Mouse (Mus musculus) heart, postnatal 0 days (tissue): Measurements from ENCODE around the gene Gab2. TPM values are rescaled to one million over a fixed set of nuclear protein-coding genes. Genes with fewer than 3 reads are reported as not detected.

ENCODE experiments used
- ATAC-seq: fragments of 200-750 bp; cut with Nextera tagmentation; 2 replicates; pipeline ENCODE4 v1.8.0; 2017; ENCODE audit warnings: low read depth, moderate number of reproducible peaks, moderate library complexity; ENCODE audit not compliant: insufficient read depth
- DNase-seq: peaks from one replicate; pipeline ENCODE4 v3.0.0-alpha.2; 2016; ENCODE audit warnings: low spot score
- H3K27ac ChIP-seq: fragments of 300-500 bp; sonication (generic); 2 replicates; pipeline ENCODE4 v1.5.1; 2014; ENCODE audit warnings: low read depth, mild to moderate bottlenecking
- H3K27me3 ChIP-seq: fragments of 300-500 bp; sonication (generic); 2 replicates; pipeline ENCODE4 v1.6.1; 2014; ENCODE audit warnings: low read length, mixed read lengths; ENCODE audit not compliant: control insufficient read depth, insufficient read depth
- H3K36me3 ChIP-seq: fragments of 300-500 bp; sonication (generic); replicated peaks from 2 replicates; pipeline ENCODE4 v1.6.1; 2014; ENCODE audit warnings: low read length, mixed read lengths; ENCODE audit not compliant: control insufficient read depth, insufficient read depth
- H3K4me1 ChIP-seq: fragments of 300-500 bp; sonication (generic); 2 replicates; pipeline ENCODE4 v1.6.1; 2014; ENCODE audit warnings: antibody characterized with exemption; ENCODE audit not compliant: control insufficient read depth, insufficient read depth
- H3K4me2 ChIP-seq: fragments of 300-500 bp; sonication (generic); 2 replicates; pipeline ENCODE4 v1.6.1; 2014; ENCODE audit warnings: low read depth, mild to moderate bottlenecking, low read length, moderate library complexity
- H3K4me3 ChIP-seq: fragments of 300-500 bp; sonication (generic); 2 replicates; pipeline ENCODE4 v1.5.1; 2014; ENCODE audit warnings: low read depth, low read length
- H3K9ac ChIP-seq: fragments of 300-500 bp; sonication (generic); replicated peaks from 2 replicates; pipeline ENCODE4 v1.6.1; 2014; ENCODE audit warnings: low read depth, low read length, mixed read lengths
- H3K9me3 ChIP-seq: fragments of 300-500 bp; sonication (generic); replicated peaks from 2 replicates; pipeline ENCODE4 v1.6.1; 2016; ENCODE audit warnings: low read length; ENCODE audit not compliant: control insufficient read depth
- CTCF ChIP-seq: IDR thresholded peaks from 2 replicates; pipeline ENCODE4 v1.5.1; 2016; ENCODE audit warnings: antibody characterized with exemption, control low read depth, low read depth
- EP300 ChIP-seq: IDR thresholded peaks from 2 replicates; pipeline ENCODE4 v1.6.1; 2016; ENCODE audit warnings: antibody characterized with exemption, low read depth
- WGBS: fragments of 180-500 bp; shearing (Covaris S2); extraction: QIAGEN DNeasy Blood & Tissue Kit; methylation state at CpG from one replicate; pipeline ENCODE4 v1.1.7; 2014; 5-methylcytosine and 5-hydroxymethylcytosine counted together
- polyA plus RNA-seq: library from polyadenylated mRNA; unstranded; fragments of >200 nt; fragmentation: Nextera tagmentation; extraction: Ambion mirVana; gene quantifications from 2 replicates; pipeline ENCODE4 v1.2.1, GENCODE M21; 2015
- total RNA-seq: library from RNA; depleted of rRNA; stranded (reverse); fragments of >200 nt; gene quantifications from 2 replicates; pipeline ENCODE4 v1.2.3, GENCODE M21; 2014; ENCODE audit warnings: low replicate concordance

Gene Gab2
- total and polyA plus RNA-seq, 2 experiments from 2014 or later, result 4.9 to 13.4 TPM

- H3K4me3 ChIP-seq, result no peak overlapping the region
- no peak for TF ChIP-seq CTCF
- no peak for TF ChIP-seq EP300
- H3K27ac ChIP-seq, result no peak overlapping the region
- H3K36me3 ChIP-seq, result no peaks in the 10 kb centered on the region
- DNase-seq, result no peak
- no peaks in the 10 kb centered on the region for H3K9me3 ChIP-seq
- H3K9ac ChIP-seq, result no peak overlapping the region
- ATAC-seq, result no peak
- no peak overlapping the region for H3K4me2 ChIP-seq
- 82% methylated on average over 4 of the region's 4 CpGs for WGBS
- no peaks in the 10 kb centered on the region for H3K27me3 ChIP-seq
- H3K4me1 ChIP-seq, result peaks cover 4% of the 10 kb centered on the region; the same call in 1 of the 2 replicates
These were observed 257.2 kb downstream of the Gab2 start for GRCm38 (mm10) chr7:97338593-97338992.

- Histone ChIP-seq H3K9ac (no peak overlapping the region), H3K4me3 (no peak overlapping the region), H3K27me3 (no peaks in the 10 kb centered on the region), H3K27ac (no peak overlapping the region), H3K9me3 (no peaks in the 10 kb centered on the region), H3K36me3 (no peaks in the 10 kb centered on the region), H3K4me2 (no peak overlapping the region), H3K4me1 (peaks cover 4% of the 10 kb centered on the region; the same call in 1 of the 2 replicates)
- no peak for ATAC-seq
- no peak for DNase-seq
- TF ChIP-seq CTCF (no peak), EP300 (no peak)
- 92% methylated on average over 7 of the region's 7 CpGs for WGBS
These were observed 258.2 kb downstream of the Gab2 start for GRCm38 (mm10) chr7:97339623-97340022.

DNA sequence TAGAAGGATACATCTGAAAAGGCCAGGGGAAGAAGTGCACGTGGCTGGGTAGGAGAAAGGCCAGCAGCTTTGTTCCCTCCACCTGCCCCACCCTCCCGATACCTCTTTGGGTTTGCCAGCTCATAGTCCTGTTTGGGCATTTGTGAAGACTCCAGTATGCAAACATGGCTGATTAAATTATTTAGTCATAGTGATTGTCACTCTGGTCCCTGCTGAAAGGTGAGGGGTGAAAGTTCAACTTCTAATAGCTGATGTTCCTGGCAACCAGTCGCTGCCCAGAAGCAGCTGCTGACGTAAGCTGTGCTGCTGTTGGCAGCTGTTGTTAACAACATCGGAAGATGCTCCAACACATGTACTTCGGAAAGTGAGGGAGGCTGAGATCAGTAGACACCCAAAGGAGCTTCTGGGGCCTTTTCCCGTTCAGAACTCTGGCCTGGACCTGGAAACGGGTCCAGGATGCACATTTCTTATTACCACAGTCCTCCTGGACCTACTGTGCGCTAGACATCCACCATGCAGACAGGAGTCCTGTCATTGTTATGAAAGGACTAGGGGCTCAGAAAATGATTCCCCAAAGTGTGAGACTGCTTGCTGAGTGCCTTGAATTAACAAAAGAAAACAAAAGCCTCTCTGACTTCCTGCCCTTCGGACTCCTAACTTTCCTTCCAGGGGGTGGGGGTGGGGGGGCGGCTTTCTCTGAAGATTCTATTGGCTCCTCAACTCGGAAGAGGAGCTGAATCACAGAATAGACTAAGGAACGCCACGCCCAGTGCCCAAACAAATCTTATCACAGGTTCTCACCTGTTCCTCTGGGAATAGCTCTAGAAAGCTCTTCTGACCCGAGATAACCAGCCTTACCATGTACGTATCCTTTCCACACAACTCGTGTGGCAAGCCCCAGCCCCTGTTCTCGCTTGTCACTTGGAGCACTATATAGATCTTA lies 259.8 kb downstream of the Gab2 start:
- 44% methylated on average over 18 of the region's 18 CpGs for WGBS

DNA sequence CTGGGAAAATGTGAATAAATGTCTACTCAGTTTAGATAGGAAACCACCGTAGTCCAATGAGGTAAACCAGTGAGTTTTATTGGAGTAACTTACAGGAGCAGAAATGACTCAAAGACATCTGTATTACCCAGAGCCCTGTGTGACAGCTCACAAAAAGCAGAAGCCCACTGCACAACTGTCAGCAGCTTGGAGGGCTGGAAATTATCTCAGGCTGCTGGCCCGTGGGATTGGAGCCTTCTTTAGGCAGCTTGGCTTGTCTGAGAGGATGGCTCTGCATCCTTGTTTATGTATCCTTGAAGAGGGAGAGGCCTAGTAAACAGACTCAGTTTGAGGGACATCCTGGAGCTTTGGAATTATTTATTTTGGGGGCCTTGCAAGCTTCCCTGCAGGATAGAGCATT lies 261.6 kb downstream of the Gab2 start:
- TF ChIP-seq CTCF (no peak), EP300 (no peak)
- peaks cover 4% of the 10 kb centered on the region; the same call in 1 of the 2 replicates for H3K4me1 ChIP-seq
- peaks cover 3% of the 10 kb centered on the region; the same call in 1 of the 2 replicates for H3K36me3 ChIP-seq
- no peak for DNase-seq
- no peak overlapping the region for H3K27ac ChIP-seq
- no peak for ATAC-seq
- no peaks in the 10 kb centered on the region for H3K27me3 ChIP-seq
- no peaks in the 10 kb centered on the region for H3K9me3 ChIP-seq
- H3K4me2 ChIP-seq, result no peak overlapping the region
- 28% methylated on average over 2 of the region's 2 CpGs for WGBS
- no peak overlapping the region for H3K4me3 ChIP-seq
- no peak overlapping the region for H3K9ac ChIP-seq

More for the DNA sequence above, 259.8 kb downstream of the Gab2 start:
- Histone ChIP-seq H3K9me3 (no peaks in the 10 kb centered on the region), H3K4me3 (no peak overlapping the region), H3K9ac (no peak overlapping the region), H3K4me2 (no peak overlapping the region), H3K27ac (no peak overlapping the region), H3K27me3 (no peaks in the 10 kb centered on the region), H3K36me3 (no peaks in the 10 kb centered on the region), H3K4me1 (peaks cover 4% of the 10 kb centered on the region; the same call in 1 of the 2 replicates)
- TF ChIP-seq EP300, result no peak
- no peak for TF ChIP-seq CTCF
- ATAC-seq, result no peak
- DNase-seq, result no peak

DNA sequence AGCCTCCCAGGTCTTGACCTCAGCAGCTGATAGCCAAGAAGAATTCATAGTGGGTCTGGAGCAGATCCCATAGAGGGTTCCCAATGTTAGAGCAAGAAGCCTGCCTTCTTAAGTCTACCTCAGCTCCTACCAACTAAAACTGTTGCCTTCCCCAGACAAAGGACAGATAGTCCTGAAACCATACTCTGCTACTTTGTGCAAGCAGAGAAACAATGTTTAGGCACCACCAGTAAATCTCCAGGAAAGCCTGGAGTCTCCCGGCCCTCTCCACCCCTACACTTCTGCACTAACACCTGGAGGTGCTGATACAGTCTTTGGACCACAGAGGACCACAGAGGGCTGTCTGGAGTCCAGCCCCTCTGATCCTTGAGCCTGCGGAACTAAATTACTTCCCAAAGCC lies 263.3 kb downstream of the Gab2 start:
- Histone ChIP-seq H3K4me3 (no peak overlapping the region), H3K36me3 (peaks cover 8% of the 10 kb centered on the region; the same call in 1 of the 2 replicates), H3K4me1 (peaks cover 4% of the 10 kb centered on the region; the same call in 1 of the 2 replicates), H3K9me3 (no peaks in the 10 kb centered on the region), H3K27me3 (no peaks in the 10 kb centered on the region), H3K27ac (no peak overlapping the region), H3K4me2 (no peak overlapping the region), H3K9ac (no peak overlapping the region)
- no peak for ATAC-seq
- no peak for TF ChIP-seq CTCF
- TF ChIP-seq EP300, result no peak
- WGBS, result 82% methylated on average over 2 of the region's 2 CpGs
- DNase-seq, result no peak
